Mouse (Mus musculus): ENCODE data around the gene Ptgs2.

GRCm38 (mm10) chr1:150130070-150130469, 30.2 kb downstream of the Ptgs2 start:
- no peak for TF ChIP-seq POLR2A (IDR thresholded peaks at IDR 0.05; ENCODE audit: control insufficient read depth in 1 of 2, insufficient read depth in 1 of 2, low read depth in 1 of 2, low read length in 2 of 2, poor library complexity in 1 of 2)
- TF ChIP-seq UBTF (IDR thresholded peaks at IDR 0.05; ENCODE audit: borderline replicate concordance, insufficient read depth, low read depth, low read length), result no peak
- no peak for TF ChIP-seq NELFE (IDR thresholded peaks at IDR 0.05; ENCODE audit: low read depth, low read length)
- no peak for TF ChIP-seq TCF12 (IDR thresholded peaks at IDR 0.05; ENCODE audit: low read depth, low read length)
- TF ChIP-seq POLR2AphosphoS2 (IDR thresholded peaks at IDR 0.05; ENCODE audit: low read length), result no peak
- no peak for TF ChIP-seq GATA1 (IDR thresholded peaks at IDR 0.05; ENCODE audit: low read depth, low read length)
- no peak for TF ChIP-seq CTCF (IDR thresholded peaks at IDR 0.05 in 2 of 3, conservative IDR thresholded peaks at IDR 0.05 in 1 of 3; ENCODE audit: control insufficient read depth in 1 of 3, insufficient read depth in 1 of 3, low read depth in 2 of 3, low read length in 3 of 3, poor library complexity in 1 of 3, severe bottlenecking in 1 of 3)

Data from MEL (cell line).